Comparison of ENCODE assay signal across 8 mouse cellular contexts in the genomic region with DNA sequence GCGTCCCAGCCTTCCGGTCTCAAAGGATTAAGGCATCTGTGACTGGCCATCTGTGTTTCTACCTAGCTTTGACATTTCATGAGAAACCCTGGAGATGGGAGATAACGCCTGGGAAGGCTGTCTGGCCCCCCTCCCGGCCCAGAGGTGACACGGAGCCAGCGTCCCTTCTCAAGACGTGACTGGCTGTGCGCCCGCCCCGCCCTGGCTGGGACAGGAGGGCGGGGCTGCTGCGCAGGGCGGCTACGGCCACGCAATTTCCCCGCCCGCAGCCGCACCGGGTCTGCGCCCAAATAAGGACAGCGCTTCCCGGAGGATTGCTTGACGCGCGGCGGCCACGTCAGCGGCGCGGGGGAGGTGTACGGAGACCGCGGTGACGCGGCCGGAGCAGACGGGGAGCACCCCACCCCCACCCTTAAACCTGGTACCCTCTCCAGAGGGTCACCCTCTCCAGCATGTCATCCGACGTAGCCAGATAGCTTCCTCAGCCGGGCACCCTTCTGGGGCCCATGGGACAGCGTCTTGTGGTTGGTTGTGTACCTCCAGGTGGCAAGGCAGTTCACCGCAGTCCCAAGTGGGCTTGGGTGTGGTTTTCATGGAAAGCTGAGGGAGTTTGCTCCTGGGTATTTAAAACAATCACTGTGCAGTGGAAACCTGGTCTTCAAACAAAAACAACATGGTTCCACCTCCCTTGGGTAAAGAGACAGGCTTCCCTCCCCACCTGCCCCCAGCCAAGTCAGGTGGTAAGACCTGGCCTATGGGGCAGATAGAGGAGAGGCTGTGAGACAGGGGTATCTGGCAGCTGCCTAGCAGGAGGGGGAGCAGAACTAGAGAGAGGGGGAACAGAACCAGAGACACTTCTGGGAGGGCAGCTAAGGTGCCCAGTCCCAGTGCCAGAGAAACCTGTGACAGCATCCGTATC. TPM values are rescaled to one million over a fixed set of nuclear protein-coding genes. Genes with fewer than 3 reads are reported as not detected.
DNase-seq lines count a peak whose midpoint lies in the region; ATAC-seq lines count a peak whose summit lies in the region.

No protein-coding gene starts in this region.

- 1% methylated on average over 43 of the region's 43 CpGs for WGBS in heart, embryonic 14.5 days
- WGBS in liver, embryonic 13.5 days (ENCODE audit: insufficient replicate concordance): 1% methylated on average over 43 of the region's 43 CpGs
- 2% methylated on average over 43 of the region's 43 CpGs for WGBS in stomach, embryonic 14.5 days

- H3K9ac ChIP-seq in heart, embryonic 14.5 days (ENCODE audit: low read length): peak overlapping the region; percentile 74
- peak overlapping the region; percentile 85 for H3K9ac ChIP-seq in liver, embryonic 13.5 days
- H3K9ac ChIP-seq in stomach, embryonic 14.5 days (replicated peaks; ENCODE audit: low read depth, low read length): peak overlapping the region; percentile 43

- peak overlapping the region; percentile 75 for H3K4me2 ChIP-seq in heart, embryonic 14.5 days (ENCODE audit: low read length)
- peak overlapping the region; percentile 93 for H3K4me2 ChIP-seq in liver, embryonic 13.5 days
- peak overlapping the region; percentile 76 for H3K4me2 ChIP-seq in stomach, embryonic 14.5 days (replicated peaks; ENCODE audit: low read depth, low read length)

- H3K4me1 ChIP-seq in brown adipose tissue, adult 24 weeks (ENCODE audit: control insufficient read depth, insufficient read depth, insufficient read length, low read length): peaks cover 53% of the 10 kb centered on the region
- H3K4me1 ChIP-seq in heart, embryonic 14.5 days (ENCODE audit: control insufficient read depth in 2 of 2, insufficient read depth in 2 of 2, low read length in 2 of 2): peaks cover 44 to 48% of the 10 kb centered on the region in 2 experiments
- peaks cover 90% of the 10 kb centered on the region for H3K4me1 ChIP-seq in liver, embryonic 13.5 days (replicated peaks)
- H3K4me1 ChIP-seq in stomach, embryonic 14.5 days (ENCODE audit: control insufficient read depth, insufficient read depth, low read length): peaks cover 52% of the 10 kb centered on the region

- no peaks in the 10 kb centered on the region for H3K9me3 ChIP-seq in heart, embryonic 14.5 days (ENCODE audit: control insufficient read depth, low read length)
- no peaks in the 10 kb centered on the region for H3K9me3 ChIP-seq in liver, embryonic 13.5 days (replicated peaks)
- H3K9me3 ChIP-seq in stomach, embryonic 14.5 days (ENCODE audit: control insufficient read depth, low read depth, low read length): no peaks in the 10 kb centered on the region

- no peaks in the 10 kb centered on the region for H3K27me3 ChIP-seq in heart, embryonic 14.5 days (ENCODE audit: control insufficient read depth, insufficient read depth, low read length)
- peaks cover 3% of the 10 kb centered on the region; the same call in 1 of the 2 replicates for H3K27me3 ChIP-seq in liver, embryonic 13.5 days
- H3K27me3 ChIP-seq in stomach, embryonic 14.5 days (ENCODE audit: control insufficient read depth, insufficient read depth, low read length): no peaks in the 10 kb centered on the region

- peak overlapping the region; percentile 66 for H3K4me3 ChIP-seq in brown adipose tissue, adult 24 weeks (ENCODE audit: insufficient read depth, low read depth, low read length)
- peak overlapping the region; percentile 46 to 54 for H3K4me3 ChIP-seq in heart, embryonic 14.5 days (ENCODE audit: control insufficient read depth in 1 of 2, insufficient read depth in 1 of 2, low read depth in 1 of 2, low read length in 2 of 2)
- peak overlapping the region; percentile 67 for H3K4me3 ChIP-seq in liver, embryonic 13.5 days (replicated peaks)
- peak overlapping the region; percentile 32 for H3K4me3 ChIP-seq in stomach, embryonic 14.5 days (ENCODE audit: low read depth, low read length)

- DNase-seq in CD4-positive, CD25-positive, alpha-beta regulatory T cell, adult 2 months (ENCODE audit: low read depth, low spot score): peak; percentile 98
- peak; percentile 96 for DNase-seq in kidney, postnatal 14 days
- DNase-seq in liver, embryonic 13.5 days: peak; percentile 94
- DNase-seq in natural killer cell, adult 2 months (ENCODE audit: low spot score in 2 of 2): peak; percentile 92 to 94

- H3K27ac ChIP-seq in brown adipose tissue, adult 24 weeks (replicated peaks; ENCODE audit: low read depth, low read length): peak overlapping the region; percentile 100
- peak overlapping the region; percentile 93 to 97 for H3K27ac ChIP-seq in heart, embryonic 14.5 days (replicated peaks in 1 of 2; ENCODE audit: control insufficient read depth in 1 of 2, insufficient read depth in 1 of 2, low read depth in 2 of 2, low read length in 2 of 2)
- peak overlapping the region; percentile 97 for H3K27ac ChIP-seq in liver, embryonic 13.5 days
- peak overlapping the region; percentile 88 for H3K27ac ChIP-seq in stomach, embryonic 14.5 days (ENCODE audit: low read length)

- peak; percentile 86 for ATAC-seq in erythroid progenitor cell, adult 5-6 weeks (replicated peaks; ENCODE audit: low FRiP score, poor library complexity, severe bottlenecking)
- peak; percentile 94 for ATAC-seq in heart, embryonic 14.5 days (ENCODE audit: insufficient number of reproducible peaks, insufficient read depth, low FRiP score, low read depth)
- peak; percentile 96 for ATAC-seq in liver, embryonic 13.5 days (ENCODE audit: low read depth)
- peak; percentile 94 for ATAC-seq in stomach, embryonic 14.5 days (ENCODE audit: insufficient number of reproducible peaks, insufficient read depth, low FRiP score, low read depth)

- no peaks in the 10 kb centered on the region for H3K36me3 ChIP-seq in heart, embryonic 14.5 days (ENCODE audit: control insufficient read depth, insufficient read depth, low read length)
- H3K36me3 ChIP-seq in liver, embryonic 13.5 days: no peaks in the 10 kb centered on the region
- no peaks in the 10 kb centered on the region for H3K36me3 ChIP-seq in stomach, embryonic 14.5 days (ENCODE audit: control insufficient read depth, insufficient read depth, low read length)

RNA-seq across cellular contexts. Expression of gene Btg2, which starts 14.2 kb away (rescaled TPM):
- polyA plus RNA-seq in brown adipose tissue, adult 24 weeks (2012; ENCODE audit: insufficient read depth, insufficient read length, missing spikeins): 16.6 and 53.4 TPM in 2 replicates
- 156 and 184 TPM in 2 replicates for total RNA-seq in erythroid progenitor cell, adult 5-6 weeks (2015; ENCODE audit: low replicate concordance)
- total RNA-seq in erythroid progenitor cell, adult 5-6 weeks (2017; ENCODE audit: low replicate concordance): 261 and 289 TPM in 2 replicates
- polyA plus RNA-seq in heart, embryonic 14.5 days (2014; fragmentation: Nextera tagmentation; extraction: Ambion mirVana): 34.7 and 36.9 TPM in 2 replicates
- 79.6 and 89.1 TPM in 2 replicates for polyA plus RNA-seq in liver, embryonic 13.5 days (2015; fragmentation: Nextera tagmentation; extraction: Ambion mirVana)
- polyA plus RNA-seq in stomach, embryonic 14.5 days (2014; fragmentation: Nextera tagmentation; extraction: Ambion mirVana): 55.5 and 61.4 TPM in 2 replicates

RNA-seq across cellular contexts. Expression of gene Chit1, which starts 17.9 kb away (rescaled TPM):
- polyA plus RNA-seq in brown adipose tissue, adult 24 weeks (2012; ENCODE audit: insufficient read depth, insufficient read length, missing spikeins): not detected in 2 replicates
- total RNA-seq in erythroid progenitor cell, adult 5-6 weeks (2015; ENCODE audit: low replicate concordance): 1.1 and 4.2 TPM in 2 replicates
- total RNA-seq in erythroid progenitor cell, adult 5-6 weeks (2017; ENCODE audit: low replicate concordance): not detected in 2 replicates
- polyA plus RNA-seq in heart, embryonic 14.5 days (2014; fragmentation: Nextera tagmentation; extraction: Ambion mirVana): 0.46 and 0.96 TPM in 2 replicates
- polyA plus RNA-seq in liver, embryonic 13.5 days (2015; fragmentation: Nextera tagmentation; extraction: Ambion mirVana): 0.08 and 0.12 TPM in 2 replicates
- polyA plus RNA-seq in stomach, embryonic 14.5 days (2014; fragmentation: Nextera tagmentation; extraction: Ambion mirVana): not detected in 2 replicates

RNA-seq across cellular contexts. Expression of gene Fmod, which starts 56.1 kb away (rescaled TPM):
- 0.38 and 0.55 TPM in 2 replicates for polyA plus RNA-seq in brown adipose tissue, adult 24 weeks (2012; ENCODE audit: insufficient read depth, insufficient read length, missing spikeins)
- not detected in 2 replicates for total RNA-seq in erythroid progenitor cell, adult 5-6 weeks (2015; ENCODE audit: low replicate concordance)
- not detected in 2 replicates for total RNA-seq in erythroid progenitor cell, adult 5-6 weeks (2017; ENCODE audit: low replicate concordance)
- polyA plus RNA-seq in heart, embryonic 14.5 days (2014; fragmentation: Nextera tagmentation; extraction: Ambion mirVana): 15.9 and 18.0 TPM in 2 replicates
- 2.2 and 2.5 TPM in 2 replicates for polyA plus RNA-seq in liver, embryonic 13.5 days (2015; fragmentation: Nextera tagmentation; extraction: Ambion mirVana)
- 7.2 and 7.6 TPM in 2 replicates for polyA plus RNA-seq in stomach, embryonic 14.5 days (2014; fragmentation: Nextera tagmentation; extraction: Ambion mirVana)

Comparison
In these comparisons a context has a peak if more than half of its experiments do, and no peak if none do; other contexts are left out.
1. Peak in every context shown above with its lines: DNase-seq, ATAC-seq, H3K4me3 ChIP-seq and H3K27ac ChIP-seq.